Mouse (Mus musculus): ENCODE measurements around the gene Cmip. TPM values are rescaled to one million over a fixed set of nuclear protein-coding genes. Genes with fewer than 3 reads are reported as not detected.

Cmip gene
- polyA plus RNA-seq, 1 experiment = not detected

GRCm38 (mm10) chr8:117478082-117478481, 221.2 kb downstream of the Cmip start:
- H3K4me1 ChIP-seq (ENCODE audit: control insufficient read depth, insufficient read depth, low read length) = no peaks in the 10 kb centered on the region
- TF ChIP-seq CTCF (IDR thresholded peaks at IDR 0.05; ENCODE audit: insufficient read depth, low read depth, low read length) (no peak), POLR2A (IDR thresholded peaks at IDR 0.05; ENCODE audit: insufficient read depth, low read depth, low read length) (no peak)
- H3K27ac ChIP-seq (ENCODE audit: insufficient read depth, low read depth, low read length) = no peak overlapping the region

GRCm38 (mm10) chr8:117479996-117480395, 223.1 kb downstream of the Cmip start:
- Histone ChIP-seq H3K27ac (ENCODE audit: insufficient read depth, low read depth, low read length) (no peak overlapping the region), H3K4me3 (ENCODE audit: insufficient read depth, low read depth, low read length) (no peak overlapping the region), H3K4me1 (ENCODE audit: control insufficient read depth, insufficient read depth, low read length) (no peaks in the 10 kb centered on the region)
- TF ChIP-seq POLR2A (IDR thresholded peaks at IDR 0.05; ENCODE audit: insufficient read depth, low read depth, low read length) (no peak), CTCF (IDR thresholded peaks at IDR 0.05; ENCODE audit: insufficient read depth, low read depth, low read length) (no peak)
- WGBS = 97% methylated on average over 9 of the region's 9 CpGs

More at GRCm38 (mm10) chr8:117478082-117478481, 221.2 kb downstream of the Cmip start:
- H3K4me3 ChIP-seq (ENCODE audit: insufficient read depth, low read depth, low read length) = no peak overlapping the region

- TF ChIP-seq POLR2A (IDR thresholded peaks at IDR 0.05; ENCODE audit: insufficient read depth, low read depth, low read length) = no peak
- no peak for TF ChIP-seq CTCF (IDR thresholded peaks at IDR 0.05; ENCODE audit: insufficient read depth, low read depth, low read length)
- Histone ChIP-seq H3K4me3 (ENCODE audit: insufficient read depth, low read depth, low read length) (no peak overlapping the region), H3K4me1 (ENCODE audit: control insufficient read depth, insufficient read depth, low read length) (no peaks in the 10 kb centered on the region), H3K27ac (ENCODE audit: insufficient read depth, low read depth, low read length) (no peak overlapping the region)
- WGBS = 62% methylated on average over 5 of the region's 5 CpGs
These were observed 223.7 kb downstream of the Cmip start for GRCm38 (mm10) chr8:117480516-117480915.

GRCm38 (mm10) chr8:117481830-117482229, 225.0 kb downstream of the Cmip start:
- 89% methylated on average over 5 of the region's 5 CpGs for WGBS
- no peak for TF ChIP-seq CTCF (IDR thresholded peaks at IDR 0.05; ENCODE audit: insufficient read depth, low read depth, low read length)
- TF ChIP-seq POLR2A (IDR thresholded peaks at IDR 0.05; ENCODE audit: insufficient read depth, low read depth, low read length) = no peak
- Histone ChIP-seq H3K27ac (ENCODE audit: insufficient read depth, low read depth, low read length) (no peak overlapping the region), H3K4me1 (ENCODE audit: control insufficient read depth, insufficient read depth, low read length) (no peaks in the 10 kb centered on the region), H3K4me3 (ENCODE audit: insufficient read depth, low read depth, low read length) (no peak overlapping the region)

GRCm38 (mm10) chr8:117484731-117485130, 227.9 kb downstream of the Cmip start:
- no peak overlapping the region for H3K4me3 ChIP-seq (ENCODE audit: insufficient read depth, low read depth, low read length)
- H3K27ac ChIP-seq (ENCODE audit: insufficient read depth, low read depth, low read length) = no peak overlapping the region
- WGBS = 87% methylated on average over 8 of the region's 8 CpGs
- H3K4me1 ChIP-seq (ENCODE audit: control insufficient read depth, insufficient read depth, low read length) = no peaks in the 10 kb centered on the region
- TF ChIP-seq CTCF (IDR thresholded peaks at IDR 0.05; ENCODE audit: insufficient read depth, low read depth, low read length) = no peak
- TF ChIP-seq POLR2A (IDR thresholded peaks at IDR 0.05; ENCODE audit: insufficient read depth, low read depth, low read length) = no peak

GRCm38 (mm10) chr8:117485316-117485715, 228.5 kb downstream of the Cmip start:
- H3K27ac ChIP-seq (ENCODE audit: insufficient read depth, low read depth, low read length) = no peak overlapping the region
- H3K4me1 ChIP-seq (ENCODE audit: control insufficient read depth, insufficient read depth, low read length) = no peaks in the 10 kb centered on the region
- WGBS = 22% methylated on average over 1 of the region's 1 CpGs
- TF ChIP-seq POLR2A (IDR thresholded peaks at IDR 0.05; ENCODE audit: insufficient read depth, low read depth, low read length) = no peak
- TF ChIP-seq CTCF (IDR thresholded peaks at IDR 0.05; ENCODE audit: insufficient read depth, low read depth, low read length) = no peak
- H3K4me3 ChIP-seq (ENCODE audit: insufficient read depth, low read depth, low read length) = no peak overlapping the region

GRCm38 (mm10) chr8:117488246-117489005, 231.6 kb downstream of the Cmip start:
- no peak for TF ChIP-seq CTCF (IDR thresholded peaks at IDR 0.05; ENCODE audit: insufficient read depth, low read depth, low read length)
- no peak for TF ChIP-seq POLR2A (IDR thresholded peaks at IDR 0.05; ENCODE audit: insufficient read depth, low read depth, low read length)
- Histone ChIP-seq H3K27ac (ENCODE audit: insufficient read depth, low read depth, low read length) (no peak overlapping the region), H3K4me3 (ENCODE audit: insufficient read depth, low read depth, low read length) (no peak overlapping the region), H3K4me1 (ENCODE audit: control insufficient read depth, insufficient read depth, low read length) (no peaks in the 10 kb centered on the region)
- WGBS = 77% methylated on average over 10 of the region's 10 CpGs

GRCm38 (mm10) chr8:117493543-117493942, 236.7 kb downstream of the Cmip start:
- Histone ChIP-seq H3K4me1 (ENCODE audit: control insufficient read depth, insufficient read depth, low read length) (peaks cover 7% of the 10 kb centered on the region), H3K27ac (ENCODE audit: insufficient read depth, low read depth, low read length) (no peak overlapping the region), H3K4me3 (ENCODE audit: insufficient read depth, low read depth, low read length) (no peak overlapping the region)
- TF ChIP-seq POLR2A (IDR thresholded peaks at IDR 0.05; ENCODE audit: insufficient read depth, low read depth, low read length) = no peak
- 35% methylated on average over 9 of the region's 9 CpGs for WGBS

GRCm38 (mm10) chr8:117494874-117495273, 238.0 kb downstream of the Cmip start:
- Histone ChIP-seq H3K4me3 (ENCODE audit: insufficient read depth, low read depth, low read length) (no peak overlapping the region), H3K4me1 (ENCODE audit: control insufficient read depth, insufficient read depth, low read length) (peaks cover 10% of the 10 kb centered on the region), H3K27ac (ENCODE audit: insufficient read depth, low read depth, low read length) (no peak overlapping the region)
- no peak for TF ChIP-seq CTCF (IDR thresholded peaks at IDR 0.05; ENCODE audit: insufficient read depth, low read depth, low read length)
- TF ChIP-seq POLR2A (IDR thresholded peaks at IDR 0.05; ENCODE audit: insufficient read depth, low read depth, low read length) = no peak
- WGBS = 92% methylated on average over 2 of the region's 2 CpGs
